Mouse (Mus musculus) thymus, adult 18-20 months (tissue): ENCODE data around the gene Ifnz.
A peak's percentile ranks its signal among the peaks of the same experiment; 100 is the strongest.
"Not testable (repeated sequence)": the region's sequence is repeated elsewhere in the genome, so short reads cannot be mapped to it uniquely, and the experiment has no call there.

ENCODE experiments used
- DNase-seq, 2 experiments: peaks; one replicate each; pipeline ENCODE4 v3.0.0; 2022; ENCODE audit warnings: mixed read lengths in 2 of 2

The Ifnz gene

GRCm38 (mm10) chr4:88781831-88782230, at the start of gene Ifnz:
Gene Ifnz, plus strand, starts transcription at chr4:88782131.
- not testable (repeated sequence) for DNase-seq

- DNase-seq = no peak
These were observed 43.5 kb upstream of the Ifnz start for GRCm38 (mm10) chr4:88738480-88738879.

GRCm38 (mm10) chr4:88739036-88739435, 42.9 kb upstream of the Ifnz start:
- no peak for DNase-seq

- no peak for DNase-seq
These were observed 40.5 kb upstream of the Ifnz start for GRCm38 (mm10) chr4:88741426-88741825.

- DNase-seq = no peak
These were observed 39.1 kb upstream of the Ifnz start for GRCm38 (mm10) chr4:88742771-88743371.

- no peak for DNase-seq
These were observed 37.7 kb upstream of the Ifnz start for GRCm38 (mm10) chr4:88744207-88744606.

- no peak for DNase-seq
These were observed 32.0 kb upstream of the Ifnz start for GRCm38 (mm10) chr4:88749926-88750325.

- peak; percentile 83 to 90 for DNase-seq
These were observed 27.1 kb upstream of the Ifnz start, which contains the start of gene Gm13271 for GRCm38 (mm10) chr4:88754818-88755340. Gene Gm13271, plus strand, starts transcription at chr4:88754868.

GRCm38 (mm10) chr4:88756581-88757513, 25.1 kb upstream of the Ifnz start:
- peak in 1 of 2 experiments; percentile 28 for DNase-seq

GRCm38 (mm10) chr4:88757628-88758031, 24.3 kb upstream of the Ifnz start:
- peak; percentile 94 to 95 for DNase-seq

GRCm38 (mm10) chr4:88758751-88759150, 23.2 kb upstream of the Ifnz start:
- peak in 1 of 2 experiments; percentile 11 for DNase-seq

GRCm38 (mm10) chr4:88759610-88760268, 22.2 kb upstream of the Ifnz start, which contains the start of gene Gm13283:
Gene Gm13283, plus strand, starts transcription at chr4:88760119.
- DNase-seq = peak; percentile 31 to 59

- DNase-seq = peak; percentile 20 to 28
These were observed 21.5 kb upstream of the Ifnz start for GRCm38 (mm10) chr4:88760431-88760830.

GRCm38 (mm10) chr4:88761776-88762175, 20.2 kb upstream of the Ifnz start:
- peak; percentile 85 to 93 for DNase-seq

GRCm38 (mm10) chr4:88762341-88762740, 19.6 kb upstream of the Ifnz start:
- peak in 1 of 2 experiments; percentile 40 for DNase-seq

- DNase-seq = peak in 1 of 2 experiments; percentile 6
These were observed 18.4 kb upstream of the Ifnz start for GRCm38 (mm10) chr4:88763384-88764018.

GRCm38 (mm10) chr4:88773534-88773933, 8.4 kb upstream of the Ifnz start, which contains the start of gene Gm13290:
Gene Gm13290, plus strand, starts transcription at chr4:88773834.
- DNase-seq = not testable (repeated sequence)

- not testable (repeated sequence) for DNase-seq
These were observed 5.3 kb upstream of the Ifnz start, which contains the start of gene Gm13289 for GRCm38 (mm10) chr4:88776622-88777021. Gene Gm13289, plus strand, starts transcription at chr4:88776922.

GRCm38 (mm10) chr4:88779550-88779949, 2.4 kb upstream of the Ifnz start, which contains the start of gene Gm13272:
Gene Gm13272, plus strand, starts transcription at chr4:88779850.
- not testable (repeated sequence) for DNase-seq

GRCm38 (mm10) chr4:88780320-88780719, 1.6 kb upstream of the Ifnz start:
- peak in 1 of 2 experiments; percentile 15 for DNase-seq

GRCm38 (mm10) chr4:88782335-88782734, 404 bp downstream of the Ifnz start:
- not testable (repeated sequence) for DNase-seq

GRCm38 (mm10) chr4:88785409-88785808, 3.5 kb downstream of the Ifnz start, which contains the start of gene Gm13276:
Gene Gm13276, plus strand, starts transcription at chr4:88785709.
- DNase-seq = not testable (repeated sequence)
